Mouse (Mus musculus): Measurements from ENCODE around the gene Mrpl14. TPM values are rescaled to one million over a fixed set of nuclear protein-coding genes. Genes with fewer than 3 reads are reported as not detected.

Gene Mrpl14
- polyA plus RNA-seq, 1 experiment from 2014 or later, result 150 TPM

DNA sequence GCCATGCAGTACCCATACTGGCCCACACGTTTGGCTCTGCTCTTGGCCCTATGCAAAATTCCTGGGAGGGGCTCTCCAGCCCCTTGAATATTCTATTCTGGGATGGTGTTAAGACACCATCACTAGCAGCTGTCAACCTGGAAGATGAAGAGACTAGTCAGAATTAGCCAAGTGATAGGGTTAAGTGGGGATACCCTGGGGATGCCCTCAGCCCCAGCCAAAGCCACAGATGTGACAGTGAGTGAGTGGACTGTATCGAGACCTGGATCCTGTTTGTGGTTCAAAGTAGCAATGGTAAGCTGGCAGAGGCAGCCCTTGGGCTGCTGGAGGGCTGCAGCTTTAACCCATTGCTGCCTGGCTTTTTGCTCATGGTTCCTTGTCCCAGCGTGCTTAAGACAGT is 23.7 kb downstream of the Mrpl14 start:
- no peaks in the 10 kb centered on the region for H3K27me3 ChIP-seq (ENCODE audit: insufficient read depth, poor library complexity, severe bottlenecking)
- no peaks in the 10 kb centered on the region for H3K9me3 ChIP-seq
- H3K4me1 ChIP-seq (replicated peaks), result no peaks in the 10 kb centered on the region
- no peaks in the 10 kb centered on the region for H3K36me3 ChIP-seq
- 52% methylated on average over 3 of the region's 3 CpGs for WGBS
- no peak overlapping the region for H3K4me3 ChIP-seq
- DNase-seq (ENCODE audit: low spot score), result no peak
- no peak overlapping the region for H3K27ac ChIP-seq

- no peak overlapping the region for H3K4me3 ChIP-seq
- DNase-seq (ENCODE audit: low spot score), result no peak
- no peak overlapping the region for H3K27ac ChIP-seq
- H3K36me3 ChIP-seq, result no peaks in the 10 kb centered on the region
- no peaks in the 10 kb centered on the region for H3K27me3 ChIP-seq (ENCODE audit: insufficient read depth, poor library complexity, severe bottlenecking)
- H3K9me3 ChIP-seq, result no peaks in the 10 kb centered on the region
- WGBS, result 82% methylated on average over 8 of the region's 8 CpGs
- H3K4me1 ChIP-seq (replicated peaks), result no peaks in the 10 kb centered on the region
These were observed 24.3 kb downstream of the Mrpl14 start for GRCm38 (mm10) chr17:45710407-45710806.

DNA sequence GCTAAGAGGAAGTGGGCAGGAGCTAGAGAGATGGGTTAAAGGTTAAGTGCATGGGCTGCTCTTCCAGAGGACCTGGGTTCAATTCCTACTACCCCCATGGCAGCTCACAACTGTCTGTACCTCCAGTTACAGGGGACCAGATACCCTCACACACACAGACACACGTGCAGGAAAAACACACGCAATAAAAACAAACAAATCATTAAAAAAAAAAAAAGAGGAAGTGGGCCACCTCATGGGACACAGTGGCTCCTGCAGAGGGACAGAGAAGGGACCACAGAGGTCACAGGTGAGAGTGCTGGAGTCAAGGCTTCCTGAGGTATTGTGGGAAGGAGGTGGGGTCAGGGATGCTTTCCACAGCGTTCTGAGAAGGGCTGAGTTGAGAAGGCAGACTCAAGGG is 25.4 kb downstream of the Mrpl14 start:
- Histone ChIP-seq H3K36me3 (no peaks in the 10 kb centered on the region), H3K4me1 (replicated peaks) (no peaks in the 10 kb centered on the region), H3K9me3 (no peaks in the 10 kb centered on the region), H3K4me3 (no peak overlapping the region), H3K27ac (no peak overlapping the region), H3K27me3 (ENCODE audit: insufficient read depth, poor library complexity, severe bottlenecking) (no peaks in the 10 kb centered on the region)
- 64% methylated on average over 3 of the region's 3 CpGs for WGBS
- no peak for DNase-seq (ENCODE audit: low spot score)

DNA sequence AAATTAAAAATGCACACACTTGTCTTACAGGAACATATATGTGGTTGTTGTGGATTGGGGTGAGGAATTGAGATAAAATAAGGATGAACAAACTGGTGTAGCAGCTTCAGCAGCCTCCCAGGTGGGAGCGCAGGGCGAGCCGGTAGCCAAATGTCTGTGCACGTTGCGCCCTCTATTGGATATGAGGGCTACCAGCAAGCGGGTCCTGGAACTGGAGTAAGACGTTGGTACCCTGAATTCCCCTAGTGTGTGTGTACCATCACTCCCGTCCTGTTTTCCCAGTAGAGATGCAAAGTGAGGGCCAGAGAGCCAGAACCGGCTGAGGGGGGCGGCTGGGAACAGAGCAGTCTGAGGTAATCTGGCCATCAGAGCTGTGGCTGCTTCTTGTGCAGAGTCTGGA is 32.2 kb downstream of the Mrpl14 start:
- no peaks in the 10 kb centered on the region for H3K36me3 ChIP-seq
- 0 out of 2 replicates have a peak, but pooled peaks cover 3% of the 10 kb centered on the region for H3K9me3 ChIP-seq
- WGBS, result 12% methylated on average over 10 of the region's 10 CpGs
- DNase-seq (ENCODE audit: low spot score), result peak; percentile 62
- no peak overlapping the region for H3K4me3 ChIP-seq
- H3K27ac ChIP-seq, result no peak overlapping the region
- peaks cover 12% of the 10 kb centered on the region for H3K4me1 ChIP-seq (replicated peaks)
- H3K27me3 ChIP-seq (ENCODE audit: insufficient read depth, poor library complexity, severe bottlenecking), result no peaks in the 10 kb centered on the region

GRCm38 (mm10) chr17:45723732-45724573 is 37.8 kb downstream of the Mrpl14 start:
- Histone ChIP-seq H3K27ac (peak overlapping the region; percentile 94), H3K27me3 (ENCODE audit: insufficient read depth, poor library complexity, severe bottlenecking) (no peaks in the 10 kb centered on the region), H3K4me3 (peak overlapping the region; percentile 64), H3K4me1 (replicated peaks) (peaks cover 45% of the 10 kb centered on the region), H3K9me3 (0 out of 2 replicates have a peak, but pooled peaks cover 3% of the 10 kb centered on the region), H3K36me3 (no peaks in the 10 kb centered on the region)
- WGBS, result 5% methylated on average over 25 of the region's 25 CpGs
- DNase-seq (ENCODE audit: low spot score), result peak; percentile 93

- H3K36me3 ChIP-seq, result no peaks in the 10 kb centered on the region
- no peaks in the 10 kb centered on the region for H3K27me3 ChIP-seq (ENCODE audit: insufficient read depth, poor library complexity, severe bottlenecking)
- H3K9me3 ChIP-seq, result 0 out of 2 replicates have a peak, but pooled peaks cover 3% of the 10 kb centered on the region
- WGBS, result 87% methylated on average over 10 of the region's 10 CpGs
- peaks cover 50% of the 10 kb centered on the region for H3K4me1 ChIP-seq (replicated peaks)
- H3K4me3 ChIP-seq, result peak overlapping the region; percentile 64; the same call in 1 of the 2 replicates
- DNase-seq (ENCODE audit: low spot score), result no peak
- peak overlapping the region; percentile 94 for H3K27ac ChIP-seq
These were observed 38.4 kb downstream of the Mrpl14 start for GRCm38 (mm10) chr17:45724574-45724921.

GRCm38 (mm10) chr17:45726249-45726648 is 40.1 kb downstream of the Mrpl14 start:
- Histone ChIP-seq H3K36me3 (no peaks in the 10 kb centered on the region), H3K4me3 (no peak overlapping the region), H3K27ac (peak overlapping the region; percentile 67), H3K9me3 (no peaks in the 10 kb centered on the region), H3K27me3 (ENCODE audit: insufficient read depth, poor library complexity, severe bottlenecking) (peaks cover 9% of the 10 kb centered on the region; the same call in 1 of the 2 replicates), H3K4me1 (replicated peaks) (peaks cover 66% of the 10 kb centered on the region)
- no peak for DNase-seq (ENCODE audit: low spot score)
- WGBS, result 73% methylated on average over 7 of the region's 7 CpGs

DNA sequence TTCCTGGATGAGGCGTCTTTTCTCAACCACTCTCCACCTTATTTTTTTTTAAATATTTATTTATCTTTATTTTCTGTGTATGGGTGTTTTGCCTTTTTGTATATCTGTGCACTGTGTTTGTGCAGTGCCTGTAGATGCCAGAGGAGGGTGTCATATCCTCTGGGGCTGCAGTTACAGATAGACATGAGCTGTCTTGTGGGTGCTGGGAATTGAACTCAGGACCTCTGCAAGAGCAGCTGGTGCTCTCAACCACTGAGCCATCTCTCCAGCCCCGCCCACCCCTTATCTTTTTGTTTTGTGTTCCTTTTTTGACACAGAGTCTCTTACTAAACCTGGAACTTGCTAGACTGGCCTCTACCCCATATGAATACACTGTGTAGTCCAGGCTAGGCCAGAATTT is 41.4 kb downstream of the Mrpl14 start:
- DNase-seq (ENCODE audit: low spot score), result no peak
- Histone ChIP-seq H3K27me3 (ENCODE audit: insufficient read depth, poor library complexity, severe bottlenecking) (peaks cover 21% of the 10 kb centered on the region), H3K4me3 (no peak overlapping the region), H3K36me3 (no peaks in the 10 kb centered on the region), H3K27ac (no peak overlapping the region), H3K9me3 (no peaks in the 10 kb centered on the region), H3K4me1 (replicated peaks) (peaks cover 66% of the 10 kb centered on the region)
- WGBS, result 83% methylated on average over 2 of the region's 2 CpGs

DNA sequence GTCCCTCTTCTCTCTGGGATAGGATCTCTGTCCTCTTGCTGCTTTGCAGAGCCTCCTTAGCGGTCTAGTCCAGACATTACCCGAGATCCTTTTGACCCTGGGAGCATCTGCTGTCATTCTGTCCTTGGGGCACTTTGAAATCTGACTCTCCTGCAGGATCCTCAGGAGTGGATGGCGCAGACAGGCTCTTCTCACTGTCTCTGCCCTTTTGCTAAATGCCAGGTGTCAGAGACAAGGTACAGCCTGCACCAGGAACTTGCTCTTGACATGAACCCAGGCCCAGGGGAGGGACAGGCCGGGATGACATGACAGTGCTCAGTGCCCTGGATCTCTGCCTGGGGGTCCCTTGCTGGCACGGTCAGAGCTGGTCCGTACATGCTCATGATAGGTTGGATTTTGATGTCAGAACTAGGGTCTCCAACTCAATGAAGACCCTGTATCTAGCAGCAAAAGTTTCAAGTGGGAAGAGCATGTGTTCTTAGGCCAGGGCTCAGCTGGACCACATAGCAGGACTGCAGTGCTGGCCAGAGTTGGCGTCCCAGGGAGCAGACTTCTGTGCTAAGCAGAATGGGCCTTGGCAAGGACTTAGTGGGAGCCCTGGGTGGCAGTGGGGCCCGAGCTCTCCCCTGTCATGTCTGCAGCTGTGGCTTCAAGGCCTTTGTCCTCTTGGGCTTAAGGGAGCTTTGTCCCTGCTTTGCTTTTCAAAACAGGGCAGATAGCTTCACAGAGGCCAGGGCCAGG is 42.0 kb downstream of the Mrpl14 start:
- Histone ChIP-seq H3K4me3 (no peak overlapping the region), H3K4me1 (replicated peaks) (peaks cover 64% of the 10 kb centered on the region), H3K36me3 (no peaks in the 10 kb centered on the region), H3K9me3 (no peaks in the 10 kb centered on the region), H3K27ac (0 out of 2 replicates have a peak overlapping the region, but pooled peaks have one; percentile 19), H3K27me3 (ENCODE audit: insufficient read depth, poor library complexity, severe bottlenecking) (peaks cover 28% of the 10 kb centered on the region)
- DNase-seq (ENCODE audit: low spot score), result no peak
- 59% methylated on average over 8 of the region's 8 CpGs for WGBS

GRCm38 (mm10) chr17:45729387-45729786 is 43.3 kb downstream of the Mrpl14 start:
- WGBS, result 58% methylated on average over 10 of the region's 10 CpGs
- no peaks in the 10 kb centered on the region for H3K9me3 ChIP-seq
- H3K4me3 ChIP-seq, result no peak overlapping the region
- no peaks in the 10 kb centered on the region for H3K36me3 ChIP-seq
- peaks cover 66% of the 10 kb centered on the region for H3K4me1 ChIP-seq (replicated peaks)
- peaks cover 39% of the 10 kb centered on the region for H3K27me3 ChIP-seq (ENCODE audit: insufficient read depth, poor library complexity, severe bottlenecking)
- H3K27ac ChIP-seq, result peak overlapping the region; percentile 35; the same call in 1 of the 2 replicates
- no peak for DNase-seq (ENCODE audit: low spot score)

GRCm38 (mm10) chr17:45730696-45731095 is 44.6 kb downstream of the Mrpl14 start:
- Histone ChIP-seq H3K4me1 (replicated peaks) (peaks cover 74% of the 10 kb centered on the region), H3K36me3 (no peaks in the 10 kb centered on the region), H3K27ac (peak overlapping the region; percentile 66; the same call in 1 of the 2 replicates), H3K27me3 (ENCODE audit: insufficient read depth, poor library complexity, severe bottlenecking) (peaks cover 46% of the 10 kb centered on the region), H3K9me3 (no peaks in the 10 kb centered on the region), H3K4me3 (no peak overlapping the region)
- WGBS, result 84% methylated on average over 4 of the region's 4 CpGs
- no peak for DNase-seq (ENCODE audit: low spot score)

DNA sequence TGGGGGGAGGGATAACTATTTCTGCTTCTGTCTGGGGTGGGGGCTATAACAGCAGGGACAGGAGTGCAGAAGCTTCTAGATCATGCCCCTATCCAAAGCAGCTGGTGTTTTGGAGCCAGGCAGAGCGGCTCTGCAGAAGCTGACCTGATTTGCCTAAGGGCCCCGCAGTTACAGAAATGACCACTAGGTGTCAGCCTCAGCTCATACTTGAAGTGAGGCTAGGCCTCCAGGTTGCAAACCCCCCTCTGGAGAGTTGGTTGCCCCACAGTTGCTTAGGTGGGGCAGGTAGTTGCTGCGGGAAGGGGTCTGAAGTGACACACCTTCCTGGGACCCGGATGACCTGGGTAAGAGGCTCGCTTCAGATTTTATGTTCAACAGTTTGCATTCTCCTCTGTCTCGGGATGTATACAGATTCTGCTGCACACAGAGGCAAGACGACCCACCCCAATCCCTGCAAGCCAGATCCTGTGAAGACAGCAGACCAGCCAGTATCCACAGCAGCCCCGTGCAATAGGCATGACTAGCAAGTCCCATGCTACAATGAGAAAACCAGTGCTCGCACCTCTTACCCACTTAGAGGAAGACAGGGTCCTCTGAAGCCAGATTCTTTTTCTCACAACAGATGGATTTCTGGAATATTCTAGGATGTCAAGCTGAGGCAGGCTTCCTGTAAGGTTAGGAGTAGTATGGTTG is 45.2 kb downstream of the Mrpl14 start:
- peak; percentile 90 for DNase-seq (ENCODE audit: low spot score)
- Histone ChIP-seq H3K36me3 (no peaks in the 10 kb centered on the region), H3K9me3 (no peaks in the 10 kb centered on the region), H3K27me3 (ENCODE audit: insufficient read depth, poor library complexity, severe bottlenecking) (peaks cover 46% of the 10 kb centered on the region), H3K4me3 (no peak overlapping the region), H3K27ac (no peak overlapping the region), H3K4me1 (replicated peaks) (peaks cover 74% of the 10 kb centered on the region)
- 28% methylated on average over 9 of the region's 9 CpGs for WGBS
